Mouse (Mus musculus): ENCODE measurements around the gene Slc51a.

DNA sequence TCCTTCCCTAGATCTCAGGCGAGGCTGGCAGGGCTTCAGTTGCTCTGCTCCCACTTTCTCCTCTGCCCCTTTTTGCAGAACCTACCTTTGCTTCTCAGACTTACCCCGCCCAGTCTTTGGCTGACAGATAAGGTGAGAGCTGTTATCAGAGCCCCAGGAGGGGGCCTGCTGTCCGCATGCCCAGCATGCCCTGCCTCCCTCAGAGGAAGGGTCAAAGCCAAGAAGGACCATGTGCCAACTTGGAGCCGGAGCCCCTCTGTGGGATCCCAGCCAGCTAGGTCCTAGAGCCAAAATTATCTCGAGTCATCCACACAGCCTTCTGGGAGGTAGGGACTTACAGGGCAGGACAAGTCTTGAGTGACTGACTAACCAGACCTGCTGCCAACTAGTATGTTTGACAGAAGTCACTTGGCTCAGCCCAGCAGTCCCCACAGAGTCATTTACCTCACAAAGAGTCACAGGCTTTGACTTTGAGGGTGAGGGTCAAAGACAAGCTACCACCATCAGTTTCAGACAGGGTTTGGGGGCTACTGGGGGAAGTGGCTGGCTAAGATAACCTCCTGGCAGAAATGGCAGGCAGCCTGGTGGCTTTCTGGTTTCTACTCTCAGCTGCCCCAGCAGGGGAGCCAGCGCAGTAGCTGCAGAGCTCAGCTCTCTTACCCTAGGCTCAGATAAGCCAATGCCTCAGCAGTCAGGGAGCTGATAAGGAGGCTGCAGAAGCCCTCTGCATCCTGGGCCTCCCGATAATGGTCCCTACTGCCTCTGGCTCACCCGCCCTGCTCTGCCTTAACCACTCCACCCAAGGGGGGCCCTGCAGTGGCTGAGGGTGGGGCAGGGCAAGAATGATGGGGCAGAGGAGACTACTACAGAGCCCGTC, 21.6 kb upstream of the Slc51a start:
- TF ChIP-seq CTCF (IDR thresholded peaks at IDR 0.05) (peak; percentile 19), EP300 (IDR thresholded peaks at IDR 0.05) (no peak)
